Mouse (Mus musculus) MEL-GATA-1-ER (cell line): ENCODE data around the gene Nup107.
A peak's percentile ranks its signal among the peaks of the same experiment; 100 is the strongest.
"Not testable (repeated sequence)": the region's sequence is repeated elsewhere in the genome, so short reads cannot be mapped to it uniquely, and the experiment has no call there.

Experiments
- DNase-seq: peaks from one replicate; pipeline ENCODE4 v3.0.0-alpha.2; 2012; ENCODE audit warnings: low read depth; ENCODE audit errors: extremely low read depth

Gene Nup107

GRCm38 (mm10) chr10:117724804-117725361 is 67.6 kb downstream of the Nup107 start:
- DNase-seq = no peak

GRCm38 (mm10) chr10:117724136-117724718 is 68.3 kb downstream of the Nup107 start:
- DNase-seq = no peak

- no peak for DNase-seq
These were observed 74.1 kb downstream of the Nup107 start for GRCm38 (mm10) chr10:117718161-117719119.

GRCm38 (mm10) chr10:117717583-117717982 is 74.9 kb downstream of the Nup107 start:
- no peak for DNase-seq

- DNase-seq = no peak
These were observed 75.8 kb downstream of the Nup107 start for GRCm38 (mm10) chr10:117716686-117717085.

- not testable (repeated sequence) for DNase-seq
These were observed 76.9 kb downstream of the Nup107 start for GRCm38 (mm10) chr10:117715654-117716053.

- no peak for DNase-seq
These were observed 77.5 kb downstream of the Nup107 start for GRCm38 (mm10) chr10:117714928-117715500.

- DNase-seq = no peak
These were observed 78.4 kb downstream of the Nup107 start for GRCm38 (mm10) chr10:117714048-117714545.

- no peak for DNase-seq
These were observed 79.0 kb downstream of the Nup107 start for GRCm38 (mm10) chr10:117713466-117713865.

GRCm38 (mm10) chr10:117712871-117713270 is 79.6 kb downstream of the Nup107 start:
- DNase-seq = no peak

GRCm38 (mm10) chr10:117712191-117712754 is 80.2 kb downstream of the Nup107 start:
- DNase-seq = no peak

GRCm38 (mm10) chr10:117711408-117711807 is 81.1 kb downstream of the Nup107 start:
- DNase-seq = no peak

- DNase-seq = peak; percentile 67
These were observed 81.8 kb downstream of the Nup107 start, which contains the start of gene Mdm2 for GRCm38 (mm10) chr10:117710604-117711141. Mdm2 (minus strand) TSS chr10:117710758.

GRCm38 (mm10) chr10:117709930-117710603 is 82.4 kb downstream of the Nup107 start:
- peak; percentile 33 for DNase-seq

GRCm38 (mm10) chr10:117709326-117709830 is 83.1 kb downstream of the Nup107 start:
- DNase-seq = no peak

GRCm38 (mm10) chr10:117708856-117709255 is 83.6 kb downstream of the Nup107 start:
- peak; percentile 57 for DNase-seq

- DNase-seq = no peak
These were observed 84.1 kb downstream of the Nup107 start for GRCm38 (mm10) chr10:117708376-117708775.

GRCm38 (mm10) chr10:117707114-117707838 is 85.2 kb downstream of the Nup107 start:
- no peak for DNase-seq

- no peak for DNase-seq
These were observed 86.1 kb downstream of the Nup107 start for GRCm38 (mm10) chr10:117706440-117706839.
